Mouse (Mus musculus): ENCODE measurements around the gene Cdk4. TPM values are rescaled to one million over a fixed set of nuclear protein-coding genes. Genes with fewer than 3 reads are reported as not detected.

The Cdk4 gene
- polyA plus RNA-seq, 1 experiment from 2014 or later = 784 TPM

DNA sequence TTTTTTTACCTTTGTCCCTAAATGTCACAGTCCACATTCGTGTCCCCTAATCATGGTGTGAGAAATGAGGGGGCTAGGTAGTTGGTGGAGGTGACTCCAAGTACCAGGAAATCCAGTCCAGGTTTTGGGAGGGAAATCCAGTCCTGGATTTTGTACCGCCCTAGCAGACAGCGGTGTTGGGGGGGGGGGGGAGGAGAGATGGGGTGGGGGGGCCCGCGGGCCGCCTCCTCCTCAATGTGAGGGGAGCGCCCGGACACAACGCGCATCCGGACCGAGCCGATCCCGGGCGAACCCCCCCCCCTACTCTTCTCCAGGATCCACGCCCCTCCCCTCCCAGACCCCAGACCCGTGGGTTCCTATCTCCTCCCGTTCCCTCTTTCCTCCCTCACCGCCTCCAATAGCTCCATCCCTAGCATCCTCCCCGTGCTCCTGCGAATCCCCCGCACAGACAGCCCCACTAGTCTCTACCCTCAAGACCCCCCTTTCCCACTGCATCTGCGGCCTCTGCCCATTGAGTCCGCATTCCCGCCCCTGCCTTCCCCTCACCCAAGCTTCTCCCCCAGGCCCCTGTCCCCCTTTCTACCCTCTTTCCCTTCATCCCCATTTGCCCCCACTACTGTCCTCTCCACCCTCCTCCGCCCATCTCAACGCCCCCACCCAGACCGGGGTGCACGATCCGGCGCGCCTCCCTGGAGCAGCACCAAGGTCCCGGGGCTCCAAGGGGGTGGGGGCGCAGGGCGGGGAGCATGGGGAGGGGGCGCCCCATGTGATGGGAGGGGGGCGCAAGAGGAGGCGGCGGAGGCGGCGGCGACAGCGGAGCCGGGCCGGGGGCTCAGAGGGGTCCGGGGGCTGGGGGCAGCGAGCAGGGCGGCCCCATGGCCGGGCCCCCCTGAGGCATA is 15.6 kb downstream of the Cdk4 start:
- peak overlapping the region; percentile 93 for H3K9ac ChIP-seq
- ATAC-seq (ENCODE audit: low FRiP score) (peak; percentile 75), DNase-seq (ENCODE audit: low spot score) (peak; percentile 86)
- H3K9me3 ChIP-seq (ENCODE audit: control insufficient read depth, low read length) = no peaks in the 10 kb centered on the region
- H3K27me3 ChIP-seq (ENCODE audit: control insufficient read depth, insufficient read depth, low read length) = peaks cover 12% of the 10 kb centered on the region
- H3K4me1 ChIP-seq (replicated peaks; ENCODE audit: control insufficient read depth, insufficient read depth, low read length) = peaks cover 40% of the 10 kb centered on the region
- WGBS = 4% methylated on average over 28 of the region's 49 CpGs
- H3K36me3 ChIP-seq (replicated peaks; ENCODE audit: control insufficient read depth, insufficient read depth) = peaks cover 15% of the 10 kb centered on the region
- H3K4me3 ChIP-seq (replicated peaks; ENCODE audit: low read length) = peak overlapping the region; percentile 47
- H3K4me2 ChIP-seq (replicated peaks) = peak overlapping the region; percentile 95
- peak overlapping the region; percentile 90 for H3K27ac ChIP-seq

DNA sequence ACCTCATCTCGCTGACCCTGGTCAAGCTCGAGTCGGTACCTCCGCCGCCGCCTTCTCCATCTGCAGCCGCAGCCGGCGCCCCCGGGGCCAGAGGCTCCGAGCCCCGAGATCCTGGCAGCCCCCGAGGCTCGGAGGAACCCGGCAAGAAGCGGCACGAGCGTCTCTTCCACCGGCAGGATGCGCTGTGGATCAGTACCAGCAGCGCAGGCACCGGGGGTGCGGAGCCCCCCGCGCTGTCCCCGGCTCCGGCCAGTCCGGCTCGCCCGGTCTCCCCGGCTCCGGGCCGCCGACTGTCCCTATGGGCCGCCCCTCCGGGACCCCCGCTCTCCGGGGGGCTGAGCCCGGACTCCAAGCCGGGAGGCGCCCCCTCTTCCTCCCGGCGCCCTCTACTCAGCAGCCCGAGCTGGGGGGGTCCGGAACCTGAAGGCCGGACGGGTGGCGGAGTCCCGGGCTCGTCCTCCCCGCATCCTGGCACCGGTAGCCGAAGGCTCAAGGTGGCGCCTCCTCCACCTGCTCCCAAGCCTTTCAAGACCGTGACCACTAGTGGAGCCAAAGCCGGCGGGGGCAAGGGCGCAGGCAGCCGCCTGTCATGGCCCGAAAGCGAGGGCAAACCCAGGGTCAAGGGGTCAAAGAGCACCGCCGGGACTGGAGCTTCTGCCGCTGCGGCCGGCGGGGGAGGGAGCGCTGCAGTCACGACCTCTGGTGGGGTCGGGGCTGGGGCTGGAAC is 16.5 kb downstream of the Cdk4 start:
- Histone ChIP-seq H3K9ac (peak overlapping the region; percentile 93), H3K27me3 (ENCODE audit: control insufficient read depth, insufficient read depth, low read length) (peaks cover 12% of the 10 kb centered on the region), H3K36me3 (replicated peaks; ENCODE audit: control insufficient read depth, insufficient read depth) (peaks cover 24% of the 10 kb centered on the region), H3K4me2 (replicated peaks) (peak overlapping the region; percentile 95), H3K4me1 (replicated peaks; ENCODE audit: control insufficient read depth, insufficient read depth, low read length) (peaks cover 40% of the 10 kb centered on the region), H3K27ac (peak overlapping the region; percentile 90), H3K9me3 (ENCODE audit: control insufficient read depth, low read length) (no peaks in the 10 kb centered on the region), H3K4me3 (replicated peaks; ENCODE audit: low read length) (peak overlapping the region; percentile 47)
- WGBS = under 1% methylated on average over 65 of the region's 70 CpGs
- ATAC-seq (ENCODE audit: low FRiP score) = 0 out of 2 replicates have a peak, but pooled peaks have one; percentile 5
- DNase-seq (ENCODE audit: low spot score) = peak; percentile 51

DNA sequence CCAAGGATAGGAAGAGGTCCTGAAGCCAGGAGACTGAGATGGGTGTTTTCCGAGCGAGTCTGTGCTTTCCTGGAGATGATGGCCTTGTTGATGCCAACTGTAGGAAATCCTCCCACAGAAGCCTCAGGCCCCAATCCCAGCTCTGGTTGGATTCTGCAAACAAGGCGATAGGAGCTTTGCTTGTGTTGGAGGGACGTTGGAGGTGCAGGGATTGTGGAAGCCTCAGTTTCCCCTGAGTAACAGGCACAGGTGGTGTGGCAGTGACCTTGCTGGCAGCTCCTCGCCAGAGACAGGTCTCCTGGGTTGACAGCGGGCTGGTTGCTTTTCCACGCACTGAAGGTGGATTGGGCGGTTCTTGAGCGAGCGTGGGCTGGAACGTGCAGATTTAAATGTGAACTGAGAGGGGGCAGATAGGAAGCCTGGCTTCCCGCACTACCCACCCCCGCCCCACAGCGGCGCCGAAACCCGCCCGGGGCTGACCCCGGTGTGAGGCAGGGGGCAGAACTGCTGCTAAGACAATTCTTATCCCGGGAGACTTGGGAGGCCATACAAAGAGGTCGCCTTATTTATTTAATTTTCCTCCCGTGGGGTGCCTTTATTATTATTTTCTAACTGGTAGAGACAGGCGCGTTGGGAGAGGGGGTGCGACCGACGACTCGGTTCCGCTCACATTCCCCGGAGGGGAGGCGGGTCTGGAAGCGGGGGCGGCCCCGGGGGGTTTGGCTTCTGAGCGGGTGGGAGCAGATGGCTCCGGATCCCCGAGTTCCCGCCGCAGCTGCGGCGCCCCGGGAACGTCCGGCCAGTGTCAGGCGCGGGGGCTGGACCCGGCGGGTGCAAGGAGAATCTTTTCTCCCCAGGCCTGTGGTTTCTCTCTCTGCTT is 17.8 kb downstream of the Cdk4 start:
- peak overlapping the region; percentile 95 for H3K4me2 ChIP-seq (replicated peaks)
- H3K27ac ChIP-seq = 0 out of 2 replicates have a peak overlapping the region, but pooled peaks have one; percentile 1
- peak overlapping the region; percentile 47 for H3K4me3 ChIP-seq (replicated peaks; ENCODE audit: low read length)
- 2% methylated on average over 37 of the region's 48 CpGs for WGBS
- peaks cover 32% of the 10 kb centered on the region for H3K36me3 ChIP-seq (replicated peaks; ENCODE audit: control insufficient read depth, insufficient read depth)
- DNase-seq (ENCODE audit: low spot score) = no peak
- no peaks in the 10 kb centered on the region for H3K9me3 ChIP-seq (ENCODE audit: control insufficient read depth, low read length)
- peaks cover 40% of the 10 kb centered on the region for H3K4me1 ChIP-seq (replicated peaks; ENCODE audit: control insufficient read depth, insufficient read depth, low read length)
- no peak for ATAC-seq (ENCODE audit: low FRiP score)
- peak overlapping the region; percentile 93 for H3K9ac ChIP-seq
- peaks cover 12% of the 10 kb centered on the region for H3K27me3 ChIP-seq (ENCODE audit: control insufficient read depth, insufficient read depth, low read length)

DNA sequence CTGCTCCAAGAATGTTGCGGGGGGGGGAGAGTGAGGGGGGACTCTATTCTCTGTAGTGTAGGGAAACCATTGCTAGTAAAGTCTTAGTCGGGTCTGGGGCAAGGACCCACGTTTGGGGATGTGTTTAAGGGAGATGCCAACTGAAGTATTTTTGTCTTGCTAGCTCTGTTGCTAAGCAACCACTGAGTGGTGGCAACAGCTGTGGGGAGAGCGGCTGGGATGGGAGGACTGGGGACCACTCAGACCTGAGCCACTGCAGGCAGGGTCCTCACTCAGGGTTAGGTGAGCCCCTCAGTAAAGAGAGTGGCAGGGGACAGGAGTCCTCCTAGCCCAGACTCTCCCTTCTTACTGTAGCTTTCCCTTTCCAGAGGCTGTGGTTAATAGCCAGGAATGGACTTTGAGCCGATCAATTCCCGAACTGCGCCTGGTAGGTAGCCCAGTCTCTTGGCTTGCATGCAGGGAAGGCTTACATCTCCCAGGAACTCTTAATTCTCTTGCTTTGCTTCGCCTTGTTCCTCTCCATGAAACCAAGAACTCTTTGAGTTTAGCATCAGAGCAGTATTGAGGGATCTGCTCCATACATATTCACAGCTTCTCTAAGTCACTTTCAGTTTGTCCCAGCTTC is 18.8 kb downstream of the Cdk4 start:
- Histone ChIP-seq H3K9me3 (ENCODE audit: control insufficient read depth, low read length) (no peaks in the 10 kb centered on the region), H3K4me1 (replicated peaks; ENCODE audit: control insufficient read depth, insufficient read depth, low read length) (peaks cover 36% of the 10 kb centered on the region), H3K36me3 (replicated peaks; ENCODE audit: control insufficient read depth, insufficient read depth) (peaks cover 40% of the 10 kb centered on the region), H3K9ac (peak overlapping the region; percentile 93), H3K4me2 (replicated peaks) (peak overlapping the region; percentile 95), H3K4me3 (replicated peaks; ENCODE audit: low read length) (peak overlapping the region; percentile 47), H3K27me3 (ENCODE audit: control insufficient read depth, insufficient read depth, low read length) (peaks cover 16% of the 10 kb centered on the region), H3K27ac (no peak overlapping the region)
- ATAC-seq (ENCODE audit: low FRiP score) (no peak), DNase-seq (ENCODE audit: low spot score) (peak; percentile 51)
- WGBS = 27% methylated on average over 8 of the region's 8 CpGs

DNA sequence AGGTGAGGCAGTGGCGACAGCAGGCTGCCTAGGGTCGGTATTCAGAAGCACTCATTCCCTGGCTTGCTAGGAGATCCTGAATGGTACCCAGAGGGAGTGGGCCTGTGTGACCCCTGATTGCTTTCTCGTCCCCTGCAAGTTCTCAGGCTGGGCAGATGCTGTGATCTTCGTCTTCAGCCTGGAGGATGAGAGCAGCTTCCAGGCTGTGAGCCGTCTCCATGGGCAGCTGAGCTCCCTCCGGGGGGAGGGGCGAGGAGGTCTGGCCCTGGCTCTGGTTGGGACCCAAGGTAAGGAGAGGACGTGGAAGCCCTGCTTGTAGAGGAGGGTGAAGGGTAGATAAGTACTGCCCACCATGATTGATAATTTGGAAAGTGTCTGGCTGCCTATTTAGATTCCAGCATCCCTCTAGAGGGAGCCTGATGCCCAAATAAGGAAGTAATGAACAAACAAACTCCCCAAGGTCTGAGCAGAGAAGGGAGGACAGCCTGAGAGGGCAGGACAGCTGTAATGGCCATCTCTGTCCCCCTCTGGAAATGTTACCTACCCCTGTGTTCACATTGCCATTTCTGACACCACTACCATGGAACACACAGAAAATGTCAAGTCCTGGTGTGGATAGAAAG is 20.1 kb downstream of the Cdk4 start:
- WGBS = 37% methylated on average over 8 of the region's 8 CpGs
- Histone ChIP-seq H3K27ac (no peak overlapping the region), H3K9me3 (ENCODE audit: control insufficient read depth, low read length) (no peaks in the 10 kb centered on the region), H3K27me3 (ENCODE audit: control insufficient read depth, insufficient read depth, low read length) (peaks cover 29% of the 10 kb centered on the region), H3K36me3 (replicated peaks; ENCODE audit: control insufficient read depth, insufficient read depth) (peaks cover 53% of the 10 kb centered on the region), H3K4me2 (replicated peaks) (no peak overlapping the region), H3K4me1 (replicated peaks; ENCODE audit: control insufficient read depth, insufficient read depth, low read length) (peaks cover 25% of the 10 kb centered on the region), H3K4me3 (replicated peaks; ENCODE audit: low read length) (no peak overlapping the region), H3K9ac (no peak overlapping the region)
- no peak for ATAC-seq (ENCODE audit: low FRiP score)
- no peak for DNase-seq (ENCODE audit: low spot score)

DNA sequence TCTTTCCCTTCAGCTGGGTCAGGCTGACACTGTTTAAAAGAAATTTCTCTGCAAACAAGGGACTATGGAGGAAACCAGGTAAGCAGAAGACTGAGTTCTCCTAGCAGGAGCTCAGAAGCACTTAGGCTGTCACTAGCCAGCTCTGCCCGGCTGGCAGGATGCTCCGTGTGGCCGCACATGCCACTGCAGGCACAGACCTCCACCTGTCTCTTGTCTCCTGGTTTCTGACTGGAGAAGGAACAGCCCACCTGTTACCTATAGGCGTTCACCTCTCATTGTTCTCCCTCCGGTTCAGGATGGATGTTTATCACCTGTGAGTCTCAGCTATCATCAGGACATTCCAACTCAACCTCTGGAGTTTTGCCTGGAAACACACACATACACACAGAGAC is 20.6 kb downstream of the Cdk4 start:
- Histone ChIP-seq H3K9ac (no peak overlapping the region), H3K4me3 (replicated peaks; ENCODE audit: low read length) (no peak overlapping the region), H3K9me3 (ENCODE audit: control insufficient read depth, low read length) (no peaks in the 10 kb centered on the region), H3K27me3 (ENCODE audit: control insufficient read depth, insufficient read depth, low read length) (peaks cover 34% of the 10 kb centered on the region), H3K4me1 (replicated peaks; ENCODE audit: control insufficient read depth, insufficient read depth, low read length) (peaks cover 24% of the 10 kb centered on the region), H3K4me2 (replicated peaks) (no peak overlapping the region), H3K36me3 (replicated peaks; ENCODE audit: control insufficient read depth, insufficient read depth) (peaks cover 58% of the 10 kb centered on the region), H3K27ac (no peak overlapping the region)
- DNase-seq (ENCODE audit: low spot score) = no peak
- ATAC-seq (ENCODE audit: low FRiP score) = no peak
- WGBS = 71% methylated on average over 5 of the region's 5 CpGs

DNA sequence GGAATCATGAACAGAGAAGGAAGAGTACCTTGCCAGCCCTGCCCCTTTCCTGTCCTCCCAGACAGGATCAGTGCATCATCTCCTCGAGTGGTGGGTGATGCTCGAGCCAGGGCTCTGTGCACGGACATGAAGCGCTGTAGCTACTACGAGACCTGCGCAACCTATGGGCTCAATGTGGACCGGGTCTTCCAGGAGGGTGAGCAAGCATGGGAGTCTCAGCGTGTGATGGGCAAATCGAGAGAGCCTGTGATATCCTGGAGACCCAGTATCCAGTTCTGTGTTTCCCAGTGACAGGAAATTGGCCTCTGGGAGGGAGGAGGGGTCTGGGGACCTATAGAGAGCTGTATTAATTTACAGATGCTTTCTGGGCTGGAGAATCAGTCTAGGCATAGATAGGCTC is 21.7 kb downstream of the Cdk4 start:
- Histone ChIP-seq H3K4me3 (replicated peaks; ENCODE audit: low read length) (no peak overlapping the region), H3K9me3 (ENCODE audit: control insufficient read depth, low read length) (no peaks in the 10 kb centered on the region), H3K27me3 (ENCODE audit: control insufficient read depth, insufficient read depth, low read length) (peaks cover 42% of the 10 kb centered on the region), H3K4me2 (replicated peaks) (no peak overlapping the region), H3K36me3 (replicated peaks; ENCODE audit: control insufficient read depth, insufficient read depth) (peaks cover 66% of the 10 kb centered on the region), H3K9ac (no peak overlapping the region), H3K27ac (no peak overlapping the region), H3K4me1 (replicated peaks; ENCODE audit: control insufficient read depth, insufficient read depth, low read length) (peaks cover 23% of the 10 kb centered on the region)
- 84% methylated on average over 9 of the region's 9 CpGs for WGBS
- ATAC-seq (ENCODE audit: low FRiP score) (no peak), DNase-seq (ENCODE audit: low spot score) (no peak)

DNA sequence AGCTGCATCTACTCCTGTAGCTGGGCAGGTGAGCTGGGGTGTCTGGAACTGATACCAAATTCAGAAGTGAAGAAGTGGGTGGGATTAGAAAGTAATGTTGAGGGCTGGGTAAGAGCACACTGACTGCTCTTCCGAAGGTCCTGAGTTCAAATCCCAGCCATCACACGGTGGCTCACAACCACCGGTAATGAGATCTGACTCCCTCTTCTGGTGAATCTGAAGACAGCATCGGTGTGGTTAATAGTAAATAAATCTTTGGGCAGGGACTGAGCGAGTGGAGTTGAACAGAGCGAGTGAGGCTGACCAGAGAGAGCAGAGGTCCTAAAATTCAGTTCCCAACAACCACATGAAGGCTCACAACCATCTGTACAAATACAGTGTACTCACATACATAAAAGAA is 22.3 kb downstream of the Cdk4 start:
- WGBS = 72% methylated on average over 6 of the region's 6 CpGs
- Histone ChIP-seq H3K9ac (no peak overlapping the region), H3K4me3 (replicated peaks; ENCODE audit: low read length) (no peak overlapping the region), H3K27me3 (ENCODE audit: control insufficient read depth, insufficient read depth, low read length) (peaks cover 42% of the 10 kb centered on the region), H3K27ac (no peak overlapping the region), H3K9me3 (ENCODE audit: control insufficient read depth, low read length) (no peaks in the 10 kb centered on the region), H3K4me2 (replicated peaks) (no peak overlapping the region), H3K4me1 (replicated peaks; ENCODE audit: control insufficient read depth, insufficient read depth, low read length) (peaks cover 17% of the 10 kb centered on the region), H3K36me3 (replicated peaks; ENCODE audit: control insufficient read depth, insufficient read depth) (peaks cover 68% of the 10 kb centered on the region)
- no peak for DNase-seq (ENCODE audit: low spot score)
- ATAC-seq (ENCODE audit: low FRiP score) = no peak

Measured in hindbrain, embryonic 14.5 days (tissue).